Mouse (Mus musculus) hindbrain, embryonic 15.5 days (tissue): ENCODE measurements around the gene Capn12. TPM values are rescaled to one million over a fixed set of nuclear protein-coding genes. Genes with fewer than 3 reads are reported as not detected.

Experiments
- ATAC-seq: fragments of 200-750 bp; cut with Nextera tagmentation; 2 replicates; pipeline ENCODE4 v1.8.0; 2017; ENCODE audit warnings: low read depth, moderate number of reproducible peaks, moderate TSS enrichment; ENCODE audit not compliant: low FRiP score
- H3K27ac ChIP-seq: fragments of 300-500 bp; sonication (generic); replicated peaks from 2 replicates; pipeline ENCODE4 v1.5.1; 2015; ENCODE audit warnings: mild to moderate bottlenecking, inconsistent platforms
- H3K27me3 ChIP-seq: fragments of 300-500 bp; sonication (generic); 2 replicates; pipeline ENCODE4 v1.6.1; 2015; ENCODE audit warnings: control low read depth, inconsistent platforms
- H3K36me3 ChIP-seq: fragments of 300-500 bp; sonication (generic); 2 replicates; pipeline ENCODE4 v1.6.1; 2015; ENCODE audit warnings: control low read depth, inconsistent platforms
- H3K4me1 ChIP-seq: fragments of 300-500 bp; sonication (generic); replicated peaks from 2 replicates; pipeline ENCODE4 v1.6.1; 2015; ENCODE audit warnings: control low read depth, inconsistent platforms
- H3K4me2 ChIP-seq: fragments of 300-500 bp; sonication (generic); 2 replicates; pipeline ENCODE4 v1.6.1; 2015; ENCODE audit warnings: moderate library complexity, mild to moderate bottlenecking, inconsistent platforms
- H3K4me3 ChIP-seq: fragments of 300-500 bp; sonication (generic); 2 replicates; pipeline ENCODE4 v1.5.1; 2015; ENCODE audit warnings: mild to moderate bottlenecking, inconsistent platforms
- H3K9ac ChIP-seq: fragments of 300-500 bp; sonication (generic); 2 replicates; pipeline ENCODE4 v1.6.1; 2015; ENCODE audit warnings: inconsistent platforms
- H3K9me3 ChIP-seq: fragments of 300-500 bp; sonication (generic); 2 replicates; pipeline ENCODE4 v1.6.1; 2016; ENCODE audit warnings: control low read depth, inconsistent platforms
- WGBS: fragments of 180-500 bp; shearing (Covaris S2); methylation state at CpG from one replicate; pipeline ENCODE4 v1.1.7; 2015; 5-methylcytosine and 5-hydroxymethylcytosine counted together
- polyA plus RNA-seq: library from polyadenylated mRNA; unstranded; fragments of >200 nt; fragmentation: Nextera tagmentation; extraction: Ambion mirVana; gene quantifications from 2 replicates; pipeline ENCODE4 v1.2.1, GENCODE M21; 2015

Gene Capn12
- polyA plus RNA-seq, 1 experiment from 2014 or later = 0.58 TPM

GRCm38 (mm10) chr7:28941129-28941528, 59.9 kb downstream of the Capn12 start:
- H3K27ac ChIP-seq = peak overlapping the region; percentile 58
- H3K4me1 ChIP-seq = peaks cover 27% of the 10 kb centered on the region
- 81% methylated on average over 4 of the region's 4 CpGs for WGBS

GRCm38 (mm10) chr7:28941542-28941941, 60.3 kb downstream of the Capn12 start:
- peak overlapping the region; percentile 58 for H3K27ac ChIP-seq
- no peaks in the 10 kb centered on the region for H3K9me3 ChIP-seq
- H3K4me3 ChIP-seq = no peak overlapping the region
- H3K27me3 ChIP-seq = no peaks in the 10 kb centered on the region
- peaks cover 27% of the 10 kb centered on the region for H3K4me1 ChIP-seq
- no peak for ATAC-seq
- 81% methylated on average over 4 of the region's 4 CpGs for WGBS
- no peaks in the 10 kb centered on the region for H3K36me3 ChIP-seq
- no peak overlapping the region for H3K4me2 ChIP-seq
- H3K9ac ChIP-seq = no peak overlapping the region

More at GRCm38 (mm10) chr7:28941129-28941528, 59.9 kb downstream of the Capn12 start:
- Histone ChIP-seq H3K36me3 (no peaks in the 10 kb centered on the region), H3K9me3 (no peaks in the 10 kb centered on the region), H3K4me3 (no peak overlapping the region), H3K4me2 (no peak overlapping the region), H3K27me3 (no peaks in the 10 kb centered on the region), H3K9ac (no peak overlapping the region)
- no peak for ATAC-seq

Other genes with a start within 250 kb of the Capn12 start
- gene Fbxo27, start 188.6 kb upstream of the Capn12 start, polyA plus RNA-seq = 10.1 and 13.4 TPM in 2 replicates
- gene Fbxo17, start 164.6 kb upstream of the Capn12 start, polyA plus RNA-seq = 4.1 and 5.2 TPM in 2 replicates
- 113 TPM in 2 replicates for gene Mrps12, start 139.6 kb upstream of the Capn12 start, polyA plus RNA-seq
- 19.5 TPM in 2 replicates for gene Sars2, start 139.4 kb upstream of the Capn12 start, polyA plus RNA-seq
- gene Ccer2, start 125.2 kb upstream of the Capn12 start, polyA plus RNA-seq = 0.54 and 0.71 TPM in 2 replicates
- gene Sirt2, start 114.7 kb upstream of the Capn12 start, polyA plus RNA-seq = 112 and 125 TPM in 2 replicates
- 66.3 and 69.0 TPM in 2 replicates for gene Nfkbib, start 113.9 kb upstream of the Capn12 start, polyA plus RNA-seq
- gene Rinl, start 92.5 kb upstream of the Capn12 start, polyA plus RNA-seq = 2.6 and 2.7 TPM in 2 replicates
- gene Hnrnpl, start 72.9 kb upstream of the Capn12 start, polyA plus RNA-seq = 162 and 180 TPM in 2 replicates
- 97.8 and 98.0 TPM in 2 replicates for gene Ech1, start 56.2 kb upstream of the Capn12 start, polyA plus RNA-seq
- gene Lgals4, start 47.6 kb upstream of the Capn12 start, polyA plus RNA-seq = 5.7 and 7.2 TPM in 2 replicates
- 4.7 and 7.9 TPM in 2 replicates for gene Lgals7, start 17.6 kb upstream of the Capn12 start, polyA plus RNA-seq
- 140 and 154 TPM in 2 replicates for gene Actn4, start 80.9 kb downstream of the Capn12 start, polyA plus RNA-seq
- gene Eif3k, start 100.4 kb downstream of the Capn12 start, polyA plus RNA-seq = 283 and 294 TPM in 2 replicates
- gene Map4k1, start 100.6 kb downstream of the Capn12 start, polyA plus RNA-seq = 10.6 and 10.8 TPM in 2 replicates
- gene Ryr1, start 243.8 kb downstream of the Capn12 start, polyA plus RNA-seq = 8.6 and 10.3 TPM in 2 replicates